Comparison of ENCODE assay signal across 9 mouse cellular contexts in genomic region chr13:47848371-47849188, GRCm38 (mm10).
DNase-seq lines count a peak whose midpoint lies in the region; ATAC-seq and TF ChIP-seq lines count a peak whose summit lies in the region.
"Had no signal": no experiment of that assay in that cellular context is flagged by ENCODE, and none has a peak within 500 bp of the region (broad histone marks: within the 10 kb centered on the region; RNA-seq: fewer than 3 reads in every experiment).

No protein-coding gene starts in this region.

- intact Hi-C loops in gastrocnemius, postnatal 14 days (cut with DNase I; ENCODE audit: low total_unique reads): no loop called here
- intact Hi-C loops in gastrocnemius, adult 2 months (cut with DNase I): no loop called here

- H3K36me3 ChIP-seq in lung, postnatal 0 days (ENCODE audit: insufficient read depth, low read length): no peaks in the 10 kb centered on the region
- H3K36me3 ChIP-seq in stomach, postnatal 0 days (ENCODE audit: control insufficient read depth, insufficient read depth, low read length): no peaks in the 10 kb centered on the region
- H3K36me3 ChIP-seq: embryonic facial prominence, embryonic 13.5 days had no signal

- H3K4me2 ChIP-seq in lung, postnatal 0 days (replicated peaks; ENCODE audit: low read depth, low read length): no peak overlapping the region
- 0 out of 2 replicates have a peak overlapping the region, but pooled peaks have one; percentile 11 for H3K4me2 ChIP-seq in stomach, postnatal 0 days (replicated peaks; ENCODE audit: low read depth)
- H3K4me2 ChIP-seq: embryonic facial prominence, embryonic 13.5 days had no signal

- TF ChIP-seq EP300 in lung, postnatal 0 days (IDR thresholded peaks at IDR 0.05): no peak
- TF ChIP-seq EP300 in stomach, postnatal 0 days (optimal IDR thresholded peaks at IDR 0.05): no peak

- no peak overlapping the region for H3K9ac ChIP-seq in lung, postnatal 0 days (replicated peaks; ENCODE audit: low read depth)
- no peak overlapping the region for H3K9ac ChIP-seq in stomach, postnatal 0 days (ENCODE audit: low read length)
- H3K9ac ChIP-seq: embryonic facial prominence, embryonic 13.5 days had no signal

- 28% methylated on average over 11 of the region's 11 CpGs for WGBS in lung, postnatal 0 days
- WGBS in stomach, postnatal 0 days: 35% methylated on average over 11 of the region's 11 CpGs

- no peak overlapping the region for H3K4me3 ChIP-seq in lung, postnatal 0 days (ENCODE audit: low read depth, low read length)
- no peak overlapping the region for H3K4me3 ChIP-seq in stomach, postnatal 0 days (ENCODE audit: low read depth, low read length)
- no peak overlapping the region for H3K4me3 ChIP-seq in gastrocnemius, adult 2 months
- H3K4me3 ChIP-seq: embryonic facial prominence, embryonic 13.5 days had no signal

- H3K4me1 ChIP-seq in lung, postnatal 0 days (ENCODE audit: insufficient read depth, low read depth, low read length): peaks cover 4% of the 10 kb centered on the region; the same call in 1 of the 2 replicates
- H3K4me1 ChIP-seq in stomach, postnatal 0 days (replicated peaks; ENCODE audit: control insufficient read depth, insufficient read depth): peaks cover 5% of the 10 kb centered on the region; the same call in 1 of the 2 replicates

- H3K27me3 ChIP-seq in lung, postnatal 0 days (replicated peaks; ENCODE audit: insufficient read depth, low read length): no peaks in the 10 kb centered on the region
- H3K27me3 ChIP-seq in stomach, postnatal 0 days (ENCODE audit: control insufficient read depth, insufficient read depth, low read length): no peaks in the 10 kb centered on the region
- H3K27me3 ChIP-seq: embryonic facial prominence, embryonic 13.5 days had no signal

- H3K9me3 ChIP-seq in lung, postnatal 0 days (ENCODE audit: low read length): no peaks in the 10 kb centered on the region
- no peaks in the 10 kb centered on the region for H3K9me3 ChIP-seq in stomach, postnatal 0 days (ENCODE audit: control insufficient read depth, low read length)

- no peak for TF ChIP-seq CTCF in lung, postnatal 0 days (IDR thresholded peaks at IDR 0.05)
- TF ChIP-seq CTCF in stomach, postnatal 0 days (IDR thresholded peaks at IDR 0.05; ENCODE audit: low read depth): no peak
- TF ChIP-seq CTCF in gastrocnemius, adult 2 months (IDR thresholded peaks at IDR 0.05): no peak

- no peak for ATAC-seq in cerebellum, adult (ENCODE audit: insufficient number of reproducible peaks, low FRiP score, low TSS enrichment)
- peak; percentile 49 for ATAC-seq in lung, postnatal 0 days
- ATAC-seq in stomach, postnatal 0 days (ENCODE audit: low FRiP score, low TSS enrichment): no peak

- peak; percentile 17 for DNase-seq in cerebellum, adult 9-11 months
- peak; percentile 24 for DNase-seq in urinary bladder, postnatal 14 days (ENCODE audit: low spot score)
- DNase-seq in urinary bladder, postnatal 4 days (ENCODE audit: low spot score in 2 of 2): no peak
- DNase-seq in lung, postnatal 0 days (ENCODE audit: low spot score): peak; percentile 36
- DNase-seq in stomach, postnatal 0 days (ENCODE audit: low spot score): peak; percentile 24
- DNase-seq in gastrocnemius, postnatal 14 days: no peak
- no peak for DNase-seq in gastrocnemius, adult 2 months

- H3K27ac ChIP-seq in lung, postnatal 0 days (ENCODE audit: low read length): no peak overlapping the region
- H3K27ac ChIP-seq in stomach, postnatal 0 days (replicated peaks): peak overlapping the region; percentile 67
- H3K27ac ChIP-seq in gastrocnemius, adult 2 months: no peak overlapping the region
- H3K27ac ChIP-seq: embryonic facial prominence, embryonic 13.5 days had no signal

Comparison
In these comparisons a context has a peak if more than half of its experiments do, and no peak if none do; other contexts are left out.
1. DNase-seq: peak in cerebellum, adult 9-11 months (single experiment), urinary bladder, postnatal 14 days (single experiment), lung, postnatal 0 days (single experiment) and stomach, postnatal 0 days (single experiment); none in urinary bladder, postnatal 4 days (0 of 2), gastrocnemius, postnatal 14 days (single experiment) and gastrocnemius, adult 2 months (single experiment).